Mouse (Mus musculus): ENCODE measurements around the gene Lrrc4c. TPM values are rescaled to one million over a fixed set of nuclear protein-coding genes. Genes with fewer than 3 reads are reported as not detected.

Gene Lrrc4c
- total RNA-seq, 1 experiment, result 0.09 TPM

GRCm38 (mm10) chr2:97138454-97138853, 820.5 kb downstream of the Lrrc4c start:
- no peak overlapping the region for H3K4me3 ChIP-seq (ENCODE audit: insufficient read depth in 1 of 2, low read depth in 1 of 2, low read length in 2 of 2, poor library complexity in 1 of 2, severe bottlenecking in 1 of 2)
- no peak overlapping the region for H3K27ac ChIP-seq (ENCODE audit: insufficient read depth, low read depth, low read length, poor library complexity, severe bottlenecking)
- no peaks in the 10 kb centered on the region for H3K4me1 ChIP-seq (ENCODE audit: control insufficient read depth in 2 of 2, insufficient read depth in 2 of 2, low read length in 2 of 2, poor library complexity in 1 of 2)
- H3K9me3 ChIP-seq (ENCODE audit: control insufficient read depth, insufficient read depth, low read depth, low read length), result no peaks in the 10 kb centered on the region
- in situ Hi-C loops (cut with MboI; ENCODE audit: low sequenced_read_pairs in 2 of 2, unreplicated experiment in 2 of 2), result no loop called here
- H3K36me3 ChIP-seq (ENCODE audit: control insufficient read depth, insufficient read depth, low read length, poor library complexity, severe bottlenecking), result no peaks in the 10 kb centered on the region
- no peak overlapping the region for H3K9ac ChIP-seq (ENCODE audit: insufficient read depth, low read depth, low read length, poor library complexity, severe bottlenecking)
- no peak for DNase-seq (ENCODE audit: low read depth, low spot score)
- TF ChIP-seq CHD2 (IDR thresholded peaks at IDR 0.05; ENCODE audit: low read depth, low read length), result no peak
- TF ChIP-seq ZNF384 (IDR thresholded peaks at IDR 0.05; ENCODE audit: low read depth, low read length), result no peak
- no peak for TF ChIP-seq MAFK (IDR thresholded peaks at IDR 0.05; ENCODE audit: insufficient read depth, low read depth, low read length)
- TF ChIP-seq HCFC1 (IDR thresholded peaks at IDR 0.05; ENCODE audit: borderline replicate concordance, insufficient read depth, low read length), result no peak
- no peak for TF ChIP-seq ZC3H11A (IDR thresholded peaks at IDR 0.05; ENCODE audit: borderline replicate concordance, low read depth, low read length)

GRCm38 (mm10) chr2:97151626-97152194, 833.7 kb downstream of the Lrrc4c start:
- DNase-seq (ENCODE audit: low read depth, low spot score), result no peak
- H3K9me3 ChIP-seq (ENCODE audit: control insufficient read depth, insufficient read depth, low read depth, low read length), result no peaks in the 10 kb centered on the region
- H3K27ac ChIP-seq (ENCODE audit: insufficient read depth, low read depth, low read length, poor library complexity, severe bottlenecking), result no peak overlapping the region
- no peaks in the 10 kb centered on the region for H3K4me1 ChIP-seq (ENCODE audit: control insufficient read depth in 2 of 2, insufficient read depth in 2 of 2, low read length in 2 of 2, poor library complexity in 1 of 2)
- no peak overlapping the region for H3K4me3 ChIP-seq (ENCODE audit: insufficient read depth in 1 of 2, low read depth in 1 of 2, low read length in 2 of 2, poor library complexity in 1 of 2, severe bottlenecking in 1 of 2)
- H3K9ac ChIP-seq (ENCODE audit: insufficient read depth, low read depth, low read length, poor library complexity, severe bottlenecking), result no peak overlapping the region
- no peak for TF ChIP-seq ZC3H11A (IDR thresholded peaks at IDR 0.05; ENCODE audit: borderline replicate concordance, low read depth, low read length)
- TF ChIP-seq MAFK (IDR thresholded peaks at IDR 0.05; ENCODE audit: insufficient read depth, low read depth, low read length), result no peak
- no peak for TF ChIP-seq ZNF384 (IDR thresholded peaks at IDR 0.05; ENCODE audit: low read depth, low read length)
- TF ChIP-seq HCFC1 (IDR thresholded peaks at IDR 0.05; ENCODE audit: borderline replicate concordance, insufficient read depth, low read length), result no peak
- TF ChIP-seq CHD2 (IDR thresholded peaks at IDR 0.05; ENCODE audit: low read depth, low read length), result no peak
- no peaks in the 10 kb centered on the region for H3K36me3 ChIP-seq (ENCODE audit: control insufficient read depth, insufficient read depth, low read length, poor library complexity, severe bottlenecking)
- in situ Hi-C loops (cut with MboI; ENCODE audit: low sequenced_read_pairs in 2 of 2, unreplicated experiment in 2 of 2), result no loop called here

GRCm38 (mm10) chr2:97165745-97166144, 847.8 kb downstream of the Lrrc4c start:
- in situ Hi-C loops (cut with MboI; ENCODE audit: low sequenced_read_pairs in 2 of 2, unreplicated experiment in 2 of 2), result no loop called here
- TF ChIP-seq MAFK (IDR thresholded peaks at IDR 0.05; ENCODE audit: insufficient read depth, low read depth, low read length) (no peak), CHD2 (IDR thresholded peaks at IDR 0.05; ENCODE audit: low read depth, low read length) (no peak), HCFC1 (IDR thresholded peaks at IDR 0.05; ENCODE audit: borderline replicate concordance, insufficient read depth, low read length) (no peak), ZC3H11A (IDR thresholded peaks at IDR 0.05; ENCODE audit: borderline replicate concordance, low read depth, low read length) (no peak), ZNF384 (IDR thresholded peaks at IDR 0.05; ENCODE audit: low read depth, low read length) (no peak)
- no peaks in the 10 kb centered on the region for H3K9me3 ChIP-seq (ENCODE audit: control insufficient read depth, insufficient read depth, low read depth, low read length)
- H3K36me3 ChIP-seq (ENCODE audit: control insufficient read depth, insufficient read depth, low read length, poor library complexity, severe bottlenecking), result no peaks in the 10 kb centered on the region
- no peak overlapping the region for H3K9ac ChIP-seq (ENCODE audit: insufficient read depth, low read depth, low read length, poor library complexity, severe bottlenecking)
- H3K4me1 ChIP-seq (ENCODE audit: control insufficient read depth in 2 of 2, insufficient read depth in 2 of 2, low read length in 2 of 2, poor library complexity in 1 of 2), result no peaks in the 10 kb centered on the region
- H3K27ac ChIP-seq (ENCODE audit: insufficient read depth, low read depth, low read length, poor library complexity, severe bottlenecking), result no peak overlapping the region
- no peak overlapping the region for H3K4me3 ChIP-seq (ENCODE audit: insufficient read depth in 1 of 2, low read depth in 1 of 2, low read length in 2 of 2, poor library complexity in 1 of 2, severe bottlenecking in 1 of 2)
- DNase-seq (ENCODE audit: low read depth, low spot score), result no peak

DNA sequence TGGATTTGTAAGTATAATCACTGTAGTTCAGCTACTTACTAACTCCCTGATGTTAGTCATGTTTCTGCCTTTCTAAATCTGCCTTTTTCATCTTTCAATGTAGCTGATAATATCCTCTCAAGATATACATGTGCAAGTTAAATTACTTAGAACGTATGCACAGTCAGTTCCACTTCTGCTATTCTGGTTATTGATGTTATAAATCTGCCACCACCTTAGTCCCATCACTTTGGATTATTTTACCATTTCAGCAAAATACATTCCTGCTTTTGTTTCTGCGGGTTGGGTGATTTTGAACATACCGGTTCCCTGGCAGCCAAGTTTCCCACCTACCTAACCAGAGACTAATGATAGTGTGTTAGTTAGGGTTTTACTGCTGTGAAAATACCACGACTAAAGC, 860.4 kb downstream of the Lrrc4c start:
- no peaks in the 10 kb centered on the region for H3K9me3 ChIP-seq (ENCODE audit: control insufficient read depth, insufficient read depth, low read depth, low read length)
- H3K4me1 ChIP-seq (ENCODE audit: control insufficient read depth in 2 of 2, insufficient read depth in 2 of 2, low read length in 2 of 2, poor library complexity in 1 of 2), result no peaks in the 10 kb centered on the region
- no peak overlapping the region for H3K9ac ChIP-seq (ENCODE audit: insufficient read depth, low read depth, low read length, poor library complexity, severe bottlenecking)
- DNase-seq (ENCODE audit: low read depth, low spot score), result no peak
- H3K4me3 ChIP-seq (ENCODE audit: insufficient read depth in 1 of 2, low read depth in 1 of 2, low read length in 2 of 2, poor library complexity in 1 of 2, severe bottlenecking in 1 of 2), result no peak overlapping the region
- H3K36me3 ChIP-seq (ENCODE audit: control insufficient read depth, insufficient read depth, low read length, poor library complexity, severe bottlenecking), result no peaks in the 10 kb centered on the region
- TF ChIP-seq HCFC1 (IDR thresholded peaks at IDR 0.05; ENCODE audit: borderline replicate concordance, insufficient read depth, low read length) (no peak), CHD2 (IDR thresholded peaks at IDR 0.05; ENCODE audit: low read depth, low read length) (no peak), MAFK (IDR thresholded peaks at IDR 0.05; ENCODE audit: insufficient read depth, low read depth, low read length) (no peak), ZNF384 (IDR thresholded peaks at IDR 0.05; ENCODE audit: low read depth, low read length) (no peak), ZC3H11A (IDR thresholded peaks at IDR 0.05; ENCODE audit: borderline replicate concordance, low read depth, low read length) (no peak)
- in situ Hi-C loops (cut with MboI; ENCODE audit: low sequenced_read_pairs in 2 of 2, unreplicated experiment in 2 of 2), result no loop called here
- no peak overlapping the region for H3K27ac ChIP-seq (ENCODE audit: insufficient read depth, low read depth, low read length, poor library complexity, severe bottlenecking)

All from ES-E14 (cell line).